Mouse (Mus musculus): ENCODE data around the gene Tmem164.

Gene Tmem164

DNA sequence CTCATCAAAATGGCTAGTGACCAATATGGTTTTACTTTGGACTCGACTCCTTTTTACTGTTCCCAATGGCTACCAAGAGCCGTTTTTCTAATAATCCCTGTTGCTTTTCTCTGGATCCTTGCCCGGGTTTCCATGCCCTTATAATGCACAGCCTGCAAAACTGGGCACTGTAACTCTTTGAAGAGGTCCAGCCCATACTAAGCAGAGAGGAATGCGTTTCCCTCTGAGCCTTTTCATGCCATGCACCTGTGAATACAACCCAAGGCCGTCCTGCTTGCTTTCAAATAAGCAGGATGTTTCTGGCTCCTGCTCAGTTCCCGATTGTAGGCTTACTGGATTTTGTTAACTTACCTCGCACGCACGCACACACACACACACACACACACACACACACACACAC, 7.3 kb downstream of the Tmem164 start:
- DNase-seq (ENCODE audit: low read depth, low spot score): no peak

DNA sequence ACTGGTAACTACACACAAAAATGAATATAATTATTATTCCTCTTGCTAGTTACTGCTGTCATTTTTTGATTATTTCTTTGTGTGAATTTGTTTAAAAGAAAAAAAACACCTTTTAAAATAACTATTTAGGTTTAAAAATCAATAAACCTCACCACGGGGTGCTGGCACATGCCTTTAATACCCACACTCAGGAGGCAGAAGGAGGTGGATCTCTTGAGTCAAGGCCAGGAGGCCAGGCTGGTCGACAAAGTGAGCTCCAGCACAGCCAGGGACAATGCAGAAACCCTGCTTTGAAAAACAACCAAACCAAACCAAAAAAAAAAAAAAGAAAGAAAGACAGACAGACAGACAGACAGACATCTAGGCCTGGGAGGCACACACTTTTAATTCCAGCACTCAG, 12.1 kb downstream of the Tmem164 start:
- no peak for DNase-seq (ENCODE audit: low read depth, low spot score)

DNA sequence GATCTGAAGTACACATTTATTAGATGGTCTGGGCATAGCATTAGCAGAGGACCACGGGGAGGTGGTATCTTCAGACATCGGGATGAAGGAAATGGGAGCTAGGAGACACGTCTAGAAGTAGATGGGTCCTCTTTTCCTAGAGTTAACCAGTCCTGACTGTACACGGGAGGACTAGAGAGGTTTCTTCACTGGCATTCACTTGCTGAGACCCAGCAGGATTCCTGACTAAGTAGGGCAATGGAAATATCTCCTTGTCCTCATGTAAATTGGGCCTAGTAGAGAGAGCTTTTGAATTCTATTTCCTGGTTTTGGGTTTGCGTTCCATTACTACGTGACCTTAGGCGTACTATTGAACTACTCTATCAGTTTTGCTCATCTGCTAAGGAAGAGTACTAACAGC, 13.1 kb downstream of the Tmem164 start:
- DNase-seq (ENCODE audit: low read depth, low spot score): no peak

DNA sequence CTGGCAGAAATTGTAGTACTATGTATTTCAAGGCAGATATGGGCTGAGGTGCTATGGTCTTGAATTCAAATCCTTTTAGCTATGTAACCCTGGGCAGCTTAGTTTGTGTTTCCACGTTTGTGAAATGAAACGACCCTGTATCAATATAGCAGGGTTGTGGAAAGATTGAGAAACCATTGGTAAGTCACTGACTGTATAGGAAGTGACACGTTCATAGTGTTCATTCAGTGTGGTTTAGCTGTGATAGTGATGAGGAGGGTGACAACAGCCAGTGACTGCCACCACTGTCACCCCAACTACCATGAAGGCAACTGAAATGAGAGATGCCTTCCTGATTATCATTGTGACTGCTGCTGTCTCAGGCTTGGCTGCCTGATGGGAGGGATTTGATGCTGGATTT, 13.7 kb downstream of the Tmem164 start:
- DNase-seq (ENCODE audit: low read depth, low spot score): no peak

DNA sequence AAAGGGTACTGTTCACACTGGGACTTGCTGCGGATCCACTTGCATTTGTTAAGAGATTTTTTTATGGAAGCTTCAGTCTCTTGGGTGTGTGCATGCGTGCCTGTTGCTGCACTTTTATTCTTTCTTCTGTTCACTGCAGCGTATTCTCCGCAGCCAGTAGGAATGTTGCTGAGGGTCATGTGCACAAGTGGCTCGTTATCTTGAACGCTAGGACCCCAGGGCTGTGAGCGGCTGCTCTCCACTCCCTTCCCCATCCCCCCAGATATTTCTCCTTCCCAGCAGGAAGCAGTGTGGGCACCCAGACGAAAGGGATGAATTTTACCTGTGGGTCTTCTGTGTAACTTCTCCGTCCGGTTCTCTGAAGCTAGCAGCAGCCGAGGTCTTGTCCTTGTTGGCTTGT, 15.6 kb downstream of the Tmem164 start:
- no peak for DNase-seq (ENCODE audit: low read depth, low spot score)

DNA sequence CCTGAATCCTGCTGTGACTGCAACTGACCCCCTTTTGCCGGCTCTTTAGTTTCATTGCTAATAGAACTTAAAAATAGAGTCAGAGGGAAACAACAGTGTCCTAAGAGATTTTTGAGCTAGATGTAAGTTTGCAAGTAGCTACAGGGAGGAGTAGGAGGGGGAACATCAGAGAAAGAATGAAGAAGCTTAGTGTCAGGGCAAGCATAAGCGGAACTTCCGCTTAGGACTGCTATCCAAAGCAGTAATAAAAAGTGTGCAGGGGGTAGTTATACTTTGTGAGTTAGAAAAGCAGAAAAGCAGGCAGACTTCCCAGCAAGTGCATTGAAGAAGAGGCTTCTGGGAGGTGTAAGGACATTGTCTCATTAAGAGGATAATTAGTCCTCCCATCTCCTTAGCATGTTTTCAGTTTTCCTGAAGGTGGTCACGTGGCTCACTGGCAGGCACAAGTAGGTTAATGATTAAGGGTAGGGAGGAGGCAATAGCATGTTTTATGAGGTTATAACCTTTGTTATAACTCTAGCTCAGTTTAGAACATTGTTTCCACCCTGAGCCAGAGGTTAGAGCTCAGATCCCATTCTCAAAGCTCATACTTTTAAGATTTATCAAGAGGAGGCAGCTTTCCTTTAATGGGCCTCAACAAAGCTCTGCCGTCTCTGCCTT, 16.5 kb downstream of the Tmem164 start:
- DNase-seq (ENCODE audit: low read depth, low spot score): no peak

DNA sequence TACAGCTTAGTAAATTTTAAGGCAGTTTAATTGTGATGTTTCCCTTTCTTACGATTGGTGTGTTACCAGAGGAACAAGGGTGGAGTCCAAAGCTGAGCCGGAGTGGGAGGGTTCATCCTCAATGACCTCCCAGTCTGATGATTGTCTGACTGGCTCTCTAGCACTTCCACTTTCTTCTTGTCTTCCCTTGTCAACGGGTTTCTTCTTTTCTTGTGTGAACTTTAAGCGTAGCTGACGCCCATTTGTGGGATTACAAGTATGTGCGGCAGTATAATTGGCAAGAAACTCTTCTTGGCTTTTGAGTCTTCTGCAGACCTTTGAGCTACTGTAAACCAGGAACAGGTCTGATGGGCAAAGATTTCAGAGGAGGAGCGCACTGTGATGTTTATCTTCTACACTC, 17.0 kb downstream of the Tmem164 start:
- DNase-seq (ENCODE audit: low read depth, low spot score): no peak

DNA sequence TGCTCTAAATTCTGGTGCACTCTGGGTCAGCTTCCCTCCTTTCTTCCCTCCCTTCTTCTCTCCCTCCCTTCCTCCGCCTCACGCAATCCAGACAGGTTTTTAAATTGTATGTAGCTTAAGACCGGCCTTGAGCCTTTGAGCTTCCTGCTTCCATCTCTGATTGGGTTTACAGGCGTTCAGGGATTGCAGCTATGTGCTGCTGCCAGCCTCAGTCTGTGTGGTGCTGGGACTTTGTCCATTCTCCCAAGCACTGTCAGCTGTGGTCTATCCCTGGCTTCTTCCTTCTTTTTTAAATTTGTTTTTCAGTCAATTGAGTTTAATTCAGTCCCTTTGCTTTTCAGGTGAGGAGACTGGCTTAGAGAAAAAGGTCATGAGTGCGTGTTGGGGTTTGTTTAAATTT, 20.9 kb downstream of the Tmem164 start:
- DNase-seq (ENCODE audit: low read depth, low spot score): no peak

GRCm38 (mm10) chrX:142702566-142702965, 21.4 kb downstream of the Tmem164 start:
- no peak for DNase-seq (ENCODE audit: low read depth, low spot score)

- DNase-seq (ENCODE audit: low read depth, low spot score): no peak
These were observed 22.7 kb downstream of the Tmem164 start for GRCm38 (mm10) chrX:142703953-142704352.

GRCm38 (mm10) chrX:142708257-142708656, 27.1 kb downstream of the Tmem164 start:
- DNase-seq (ENCODE audit: low read depth, low spot score): no peak

- no peak for DNase-seq (ENCODE audit: low read depth, low spot score)
These were observed 34.8 kb downstream of the Tmem164 start for GRCm38 (mm10) chrX:142716014-142716413.

- DNase-seq (ENCODE audit: low read depth, low spot score): no peak
These were observed 36.8 kb downstream of the Tmem164 start for GRCm38 (mm10) chrX:142717958-142718478.

- no peak for DNase-seq (ENCODE audit: low read depth, low spot score)
These were observed 37.6 kb downstream of the Tmem164 start for GRCm38 (mm10) chrX:142718759-142719158.

DNA sequence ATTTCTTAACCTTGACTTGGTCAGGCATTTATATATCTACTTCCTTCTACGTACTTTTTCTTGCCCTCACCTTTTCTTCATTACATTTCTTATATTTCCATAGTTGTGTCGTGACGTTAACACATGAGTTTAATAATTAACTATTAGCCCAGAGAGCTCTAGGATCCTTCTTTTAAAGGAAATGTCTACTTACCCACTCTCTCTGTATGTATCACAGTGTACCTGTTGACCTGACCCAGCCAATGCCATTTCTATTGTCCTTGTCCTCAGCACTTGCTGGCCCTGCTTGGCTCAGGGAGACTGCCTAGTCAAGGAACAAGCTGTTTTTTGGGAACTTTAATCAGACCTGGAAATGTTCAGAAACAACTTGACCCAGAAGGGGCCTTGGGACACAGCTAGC, 40.7 kb downstream of the Tmem164 start:
- no peak for DNase-seq (ENCODE audit: low read depth, low spot score)

DNA sequence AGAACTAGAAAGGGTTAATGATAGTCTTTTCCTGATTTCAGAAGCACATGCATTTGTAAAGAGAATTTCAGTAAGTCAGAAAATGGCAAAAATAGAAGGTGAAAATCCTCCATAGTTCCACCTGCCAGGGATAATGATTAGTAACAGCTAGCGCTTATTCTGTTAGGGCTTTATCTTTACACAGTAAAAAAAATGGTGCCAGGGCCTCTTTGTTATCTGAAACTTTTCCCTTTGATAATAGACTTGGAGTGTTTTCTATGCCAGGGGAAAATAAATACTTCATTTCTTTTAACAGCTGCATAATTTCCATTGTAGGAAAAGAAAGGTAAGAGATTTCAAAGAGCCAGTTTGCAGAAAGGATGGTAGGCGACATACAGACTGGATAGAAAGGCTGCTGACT, 43.0 kb downstream of the Tmem164 start:
- no peak for DNase-seq (ENCODE audit: low read depth, low spot score)

- DNase-seq (ENCODE audit: low read depth, low spot score): no peak
These were observed 44.4 kb downstream of the Tmem164 start for GRCm38 (mm10) chrX:142725571-142725970.

DNA sequence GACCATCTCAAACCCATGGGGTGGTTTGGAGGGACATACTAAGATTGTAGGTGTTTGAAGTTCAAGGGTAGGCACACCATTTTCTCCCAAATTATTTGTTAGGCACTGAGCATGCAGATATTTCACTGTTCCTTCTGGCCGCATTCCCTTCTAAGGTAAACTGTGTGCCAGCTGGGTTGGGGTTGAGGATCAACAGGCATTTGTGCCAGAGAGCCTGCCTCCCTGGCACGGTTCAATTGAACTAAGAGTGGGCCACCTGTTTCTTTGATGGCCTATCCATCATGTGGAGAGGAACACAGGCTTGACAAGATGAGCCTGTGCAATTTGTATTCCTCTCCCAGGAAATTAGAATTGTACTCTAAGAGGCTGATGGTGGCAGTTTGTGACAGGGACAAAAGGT, 45.1 kb downstream of the Tmem164 start:
- DNase-seq (ENCODE audit: low read depth, low spot score): no peak

DNA sequence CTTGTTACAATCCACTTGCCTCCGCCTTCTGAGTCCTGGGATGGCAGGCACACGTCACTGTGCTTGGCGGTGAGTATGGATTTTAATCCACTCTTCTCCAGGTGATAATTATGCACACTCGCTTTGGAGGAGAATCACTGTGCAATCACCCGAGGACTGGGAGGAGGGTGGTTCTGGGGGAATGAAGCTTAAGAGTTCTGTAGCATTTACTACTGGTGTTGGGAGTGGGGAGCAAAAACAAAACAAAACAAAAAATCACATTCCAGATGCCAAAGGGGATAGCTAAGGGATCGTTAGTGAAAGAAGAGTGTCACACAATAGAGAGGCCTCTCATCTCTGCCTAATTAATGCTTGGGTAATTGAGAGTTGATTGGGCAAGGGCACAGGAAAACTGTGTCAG, 46.6 kb downstream of the Tmem164 start:
- DNase-seq (ENCODE audit: low read depth, low spot score): no peak

DNA sequence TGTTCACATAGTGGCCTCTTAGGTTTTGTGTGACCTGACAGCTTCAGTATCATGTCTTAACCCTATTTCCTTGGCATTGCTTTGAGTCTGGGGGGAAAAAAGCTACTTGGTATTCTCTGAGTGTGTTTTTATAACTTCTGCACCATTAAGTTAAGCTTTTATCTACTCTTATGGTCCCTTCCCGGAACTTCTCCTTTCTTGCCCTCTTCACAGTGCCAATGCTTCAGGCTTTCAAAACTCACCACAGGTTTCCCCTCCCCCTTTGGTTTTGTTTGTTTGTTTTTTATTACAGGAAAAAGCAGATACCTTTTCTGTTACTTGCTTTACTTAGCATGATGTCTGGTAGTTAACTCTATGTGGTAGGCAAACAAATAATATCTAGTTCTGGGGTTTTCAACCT, 47.8 kb downstream of the Tmem164 start:
- no peak for DNase-seq (ENCODE audit: low read depth, low spot score)

GRCm38 (mm10) chrX:142729482-142729881, 48.3 kb downstream of the Tmem164 start:
- DNase-seq (ENCODE audit: low read depth, low spot score): no peak

DNA sequence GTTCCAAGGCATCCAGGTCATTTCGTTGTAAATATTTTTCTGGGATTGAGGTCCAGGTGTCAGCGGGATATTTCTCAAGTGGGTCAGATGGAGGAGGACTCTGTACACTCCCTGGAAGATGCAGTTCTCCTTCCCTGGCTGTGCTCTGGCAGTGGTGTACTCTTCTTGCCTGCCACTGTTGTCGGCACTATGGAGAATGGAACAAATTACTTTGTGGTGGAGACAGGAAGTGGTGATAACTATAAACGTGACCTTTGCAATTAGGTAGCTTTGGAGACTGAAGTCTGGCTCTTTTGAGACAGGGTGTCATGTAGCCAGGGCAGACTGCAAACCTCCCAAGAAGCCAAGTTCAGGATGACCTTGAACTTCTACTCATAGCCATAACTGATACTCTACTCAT, 55.9 kb downstream of the Tmem164 start:
- DNase-seq (ENCODE audit: low read depth, low spot score): no peak

GRCm38 (mm10) chrX:142737719-142738118, 56.5 kb downstream of the Tmem164 start:
- peak; percentile 18 for DNase-seq (ENCODE audit: low read depth, low spot score)

DNA sequence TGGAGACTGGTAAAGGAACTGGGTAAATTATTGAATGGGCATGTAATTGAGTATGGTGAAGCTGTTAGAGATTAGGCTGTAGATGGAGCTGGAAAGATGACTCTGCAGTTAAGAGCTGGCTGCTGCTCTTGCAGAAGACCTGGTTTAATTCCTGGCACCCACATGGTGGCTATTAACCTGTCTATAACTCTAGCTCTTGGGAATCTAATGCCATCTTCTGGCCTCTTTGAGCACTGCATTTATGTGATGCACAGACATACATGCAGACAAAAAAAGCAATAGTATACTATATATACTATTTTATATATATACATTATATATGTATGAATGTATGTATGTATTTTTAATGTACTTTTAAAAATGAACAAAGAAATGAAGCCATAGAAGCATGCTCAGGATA, 66.2 kb downstream of the Tmem164 start:
- DNase-seq (ENCODE audit: low read depth, low spot score): no peak
